Mouse (Mus musculus) cortical plate, adult 2 months (tissue): ENCODE results near the gene Orai3.

ENCODE experiments used
- CTCF ChIP-seq: fragments of 200-500 bp; IDR thresholded peaks from 2 replicates; pipeline ENCODE4 v1.5.1; 2011; ENCODE audit warnings: mild to moderate bottlenecking, control low read depth, low read length; ENCODE audit not compliant: insufficient read depth; ENCODE audit errors: extremely low read depth
- POLR2A ChIP-seq: fragments of 200-500 bp; IDR thresholded peaks from 2 replicates; pipeline ENCODE4 v1.6.1; 2011; ENCODE audit warnings: mild to moderate bottlenecking, low read length, control low read depth; ENCODE audit not compliant: insufficient read depth; ENCODE audit errors: extremely low read depth

DNA sequence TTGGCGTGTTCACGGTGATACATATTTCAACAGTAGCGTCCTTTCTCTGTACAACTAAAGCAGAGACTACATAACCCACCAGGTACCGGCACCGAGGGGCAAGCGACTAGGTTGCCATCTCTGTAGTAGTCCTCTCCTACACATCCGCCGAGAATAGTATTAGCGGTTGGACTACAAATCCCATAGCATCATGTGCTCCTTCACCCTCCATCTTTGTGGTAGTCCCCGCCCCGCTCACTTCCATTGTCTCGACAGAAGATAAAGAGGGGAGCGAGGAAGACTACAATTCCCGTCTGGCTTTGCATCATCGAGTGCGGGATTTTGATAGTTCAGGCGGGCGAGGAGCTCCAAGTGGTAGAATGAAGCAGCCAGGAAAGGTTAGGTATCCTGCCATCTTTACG, 24.4 kb upstream of the Orai3 start:
- TF ChIP-seq POLR2A (peak; percentile 63; the same call in 1 of the 2 replicates), CTCF (no peak)
